In genomic region chr11:55450311-55450710, GRCm38 (mm10) we compare ENCODE assay signal across 18 mouse cellular contexts. TPM values are rescaled to one million over a fixed set of nuclear protein-coding genes. Genes with fewer than 3 reads are reported as not detected.
DNase-seq lines count a peak whose midpoint lies in the region; ATAC-seq and TF ChIP-seq lines count a peak whose summit lies in the region.
"Had no signal": no experiment of that assay in that cellular context is flagged by ENCODE, and none has a peak within 500 bp of the region (broad histone marks: within the 10 kb centered on the region; RNA-seq: fewer than 3 reads in every experiment).

No protein-coding gene starts in this region.

- intact Hi-C loops in left cerebral cortex, adult 2 months (cut with DNase I) = no loop called here
- intact Hi-C loops in left cerebral cortex, postnatal 36 days (cut with DNase I) = no loop called here

- no peak overlapping the region for H3K9ac ChIP-seq in hindbrain, embryonic 15.5 days
- no peak overlapping the region for H3K9ac ChIP-seq in hindbrain, embryonic 13.5 days
- H3K9ac ChIP-seq in ES-E14 (ENCODE audit: insufficient read depth, low read depth, low read length, poor library complexity, severe bottlenecking) = no peak overlapping the region
- H3K9ac ChIP-seq in stomach, embryonic 15.5 days = no peak overlapping the region
- H3K9ac ChIP-seq: liver, postnatal 0 days; midbrain, embryonic 12.5 days had no signal

- WGBS in hindbrain, embryonic 15.5 days = 72% methylated on average over 4 of the region's 4 CpGs
- 73% methylated on average over 4 of the region's 4 CpGs for WGBS in hindbrain, embryonic 13.5 days
- WGBS in stomach, embryonic 15.5 days = 75% methylated on average over 4 of the region's 4 CpGs

- H3K36me3 ChIP-seq in hindbrain, embryonic 15.5 days = peaks cover 8% of the 10 kb centered on the region; the same call in 1 of the 2 replicates
- H3K36me3 ChIP-seq in hindbrain, embryonic 13.5 days = peaks cover 57% of the 10 kb centered on the region
- H3K36me3 ChIP-seq in ES-E14 (ENCODE audit: control insufficient read depth, insufficient read depth, low read length, poor library complexity, severe bottlenecking) = peaks cover 57% of the 10 kb centered on the region
- peaks cover 22% of the 10 kb centered on the region; the same call in 1 of the 2 replicates for H3K36me3 ChIP-seq in stomach, embryonic 15.5 days

- H3K27me3 ChIP-seq in hindbrain, embryonic 15.5 days = no peaks in the 10 kb centered on the region
- H3K27me3 ChIP-seq in hindbrain, embryonic 13.5 days = no peaks in the 10 kb centered on the region
- no peaks in the 10 kb centered on the region for H3K27me3 ChIP-seq in stomach, embryonic 15.5 days (replicated peaks)
- H3K27me3 ChIP-seq: midbrain, embryonic 12.5 days had no signal

- in situ Hi-C loops in ES-E14 (cut with MboI; ENCODE audit: low sequenced_read_pairs in 2 of 2, unreplicated experiment in 2 of 2) = no loop called here

- no peak overlapping the region for H3K4me3 ChIP-seq in hindbrain, embryonic 15.5 days
- H3K4me3 ChIP-seq in hindbrain, embryonic 13.5 days = no peak overlapping the region
- no peak overlapping the region for H3K4me3 ChIP-seq in left cerebral cortex, adult 2 months
- H3K4me3 ChIP-seq in ES-E14 (ENCODE audit: insufficient read depth in 1 of 2, low read depth in 1 of 2, low read length in 2 of 2, poor library complexity in 1 of 2, severe bottlenecking in 1 of 2) = no peak overlapping the region
- no peak overlapping the region for H3K4me3 ChIP-seq in stomach, embryonic 15.5 days (replicated peaks)
- H3K4me3 ChIP-seq: embryonic facial prominence, embryonic 10.5 days; midbrain, embryonic 12.5 days had no signal

- ATAC-seq in hindbrain, embryonic 15.5 days (ENCODE audit: low FRiP score, low read depth) = no peak
- no peak for ATAC-seq in hindbrain, embryonic 13.5 days (ENCODE audit: low FRiP score)
- no peak for ATAC-seq in stomach, embryonic 15.5 days (ENCODE audit: insufficient read depth, low FRiP score, low read depth)
- ATAC-seq: forebrain, embryonic 16.5 days; inflammation-experienced regulatory T-cells, adult 6 months; liver, postnatal 0 days had no signal

- no peak for TF ChIP-seq CTCF in left cerebral cortex, adult 2 months (IDR thresholded peaks at IDR 0.05)

- no peak for DNase-seq in left cerebral cortex, adult 2 months (ENCODE audit: extremely low spot score in 1 of 2, low spot score in 2 of 2)
- no peak for DNase-seq in left cerebral cortex, postnatal 36 days (ENCODE audit: low spot score in 2 of 2)
- no peak for DNase-seq in ES-E14 (ENCODE audit: low read depth, low spot score)
- no peak for DNase-seq in thymus, postnatal 0 days (ENCODE audit: low spot score)
- DNase-seq: cerebellum, adult 18-20 months; cerebellum, postnatal 36 days; liver; liver, postnatal 0 days; retina, postnatal 1 day; thymus, adult 2 months had no signal

- no peaks in the 10 kb centered on the region for H3K4me1 ChIP-seq in hindbrain, embryonic 15.5 days (replicated peaks)
- no peaks in the 10 kb centered on the region for H3K4me1 ChIP-seq in hindbrain, embryonic 13.5 days (replicated peaks)
- peaks cover 2 to 13% of the 10 kb centered on the region in 2 experiments; a peak in 3 of 4 replicates for H3K4me1 ChIP-seq in ES-E14 (ENCODE audit: control insufficient read depth in 2 of 2, insufficient read depth in 2 of 2, low read length in 2 of 2, poor library complexity in 1 of 2)
- 0 out of 2 replicates have a peak, but pooled peaks cover 4% of the 10 kb centered on the region for H3K4me1 ChIP-seq in stomach, embryonic 15.5 days
- H3K4me1 ChIP-seq: embryonic facial prominence, embryonic 10.5 days; midbrain, embryonic 12.5 days had no signal

- H3K27ac ChIP-seq in hindbrain, embryonic 15.5 days (replicated peaks) = 0 out of 2 replicates have a peak overlapping the region, but pooled peaks have one; percentile 10
- no peak overlapping the region for H3K27ac ChIP-seq in hindbrain, embryonic 13.5 days
- H3K27ac ChIP-seq in left cerebral cortex, adult 2 months = peak overlapping the region; percentile 25; the same call in 1 of the 2 replicates
- peak overlapping the region; percentile 32; the same call in 1 of the 2 replicates for H3K27ac ChIP-seq in ES-E14 (ENCODE audit: insufficient read depth, low read depth, low read length, poor library complexity, severe bottlenecking)
- peak overlapping the region; percentile 16; the same call in 1 of the 2 replicates for H3K27ac ChIP-seq in stomach, embryonic 15.5 days
- H3K27ac ChIP-seq: embryonic facial prominence, embryonic 10.5 days; macrophage; midbrain, embryonic 12.5 days had no signal

- no peak overlapping the region for H3K4me2 ChIP-seq in hindbrain, embryonic 15.5 days
- H3K4me2 ChIP-seq in hindbrain, embryonic 13.5 days = no peak overlapping the region
- no peak overlapping the region for H3K4me2 ChIP-seq in stomach, embryonic 15.5 days
- H3K4me2 ChIP-seq: midbrain, embryonic 12.5 days had no signal

- no peaks in the 10 kb centered on the region for H3K9me3 ChIP-seq in hindbrain, embryonic 15.5 days
- no peaks in the 10 kb centered on the region for H3K9me3 ChIP-seq in hindbrain, embryonic 13.5 days
- no peaks in the 10 kb centered on the region for H3K9me3 ChIP-seq in ES-E14 (ENCODE audit: control insufficient read depth, insufficient read depth, low read depth, low read length)
- H3K9me3 ChIP-seq in stomach, embryonic 15.5 days = no peaks in the 10 kb centered on the region
- H3K9me3 ChIP-seq: embryonic facial prominence, embryonic 10.5 days; midbrain, embryonic 12.5 days had no signal

TF ChIP-seq in ES-E14, 5 proteins besides CTCF, POLR2A, EP300 and RAD21:
- no peak for TF ChIP-seq CHD2 (IDR thresholded peaks at IDR 0.05; ENCODE audit: low read depth, low read length)
- no peak for TF ChIP-seq ZC3H11A (IDR thresholded peaks at IDR 0.05; ENCODE audit: borderline replicate concordance, low read depth, low read length)
- no peak for TF ChIP-seq ZNF384 (IDR thresholded peaks at IDR 0.05; ENCODE audit: low read depth, low read length)
- TF ChIP-seq MAFK (IDR thresholded peaks at IDR 0.05; ENCODE audit: insufficient read depth, low read depth, low read length) = no peak
- TF ChIP-seq HCFC1 (IDR thresholded peaks at IDR 0.05; ENCODE audit: borderline replicate concordance, insufficient read depth, low read length) = no peak
TF ChIP-seq in ES-E14: peak in this region for 0.

RNA-seq across cellular contexts. Expression of gene Atox1, which starts 10.7 kb away (rescaled TPM):
- 275 and 278 TPM in 2 replicates for polyA plus RNA-seq in hindbrain, embryonic 15.5 days (2015; fragmentation: Nextera tagmentation; extraction: Ambion mirVana)
- 302 and 316 TPM in 2 replicates for polyA plus RNA-seq in hindbrain, embryonic 13.5 days (2015; fragmentation: Nextera tagmentation; extraction: Ambion mirVana)
- total RNA-seq in left cerebral cortex, adult 2 months (2021) = 10 to 100 TPM; 87.0 to 97.9 TPM
- 100 to 1,000 TPM in 1 of 2 experiments, 10 to 100 TPM in 1; 88.1 to 111 TPM for total RNA-seq in left cerebral cortex, postnatal 36 days (2021)
- 371 and 407 TPM in 2 replicates for total RNA-seq in ES-E14 (2012; rRNA removed)
- polyA plus RNA-seq in stomach, embryonic 15.5 days (2015; fragmentation: Nextera tagmentation; extraction: Ambion mirVana) = 385 and 409 TPM in 2 replicates
- polyA plus RNA-seq in thymus, postnatal 0 days (2015; fragmentation: Nextera tagmentation; extraction: Ambion mirVana) = 449 and 452 TPM in 2 replicates

RNA-seq across cellular contexts. Expression of gene G3bp1, which starts 19.2 kb away (rescaled TPM):
- 100 TPM in 2 replicates for polyA plus RNA-seq in hindbrain, embryonic 15.5 days (2015; fragmentation: Nextera tagmentation; extraction: Ambion mirVana)
- 126 and 127 TPM in 2 replicates for polyA plus RNA-seq in hindbrain, embryonic 13.5 days (2015; fragmentation: Nextera tagmentation; extraction: Ambion mirVana)
- 10 to 100 TPM; 34.8 to 35.0 TPM for total RNA-seq in left cerebral cortex, adult 2 months (2021)
- total RNA-seq in left cerebral cortex, postnatal 36 days (2021) = 10 to 100 TPM; 31.3 to 34.0 TPM
- total RNA-seq in ES-E14 (2012; rRNA removed) = 178 and 189 TPM in 2 replicates
- polyA plus RNA-seq in stomach, embryonic 15.5 days (2015; fragmentation: Nextera tagmentation; extraction: Ambion mirVana) = 145 and 163 TPM in 2 replicates
- polyA plus RNA-seq in thymus, postnatal 0 days (2015; fragmentation: Nextera tagmentation; extraction: Ambion mirVana) = 149 and 159 TPM in 2 replicates

RNA-seq across cellular contexts. Expression of gene Sparc, which starts 27.3 kb away (rescaled TPM):
- polyA plus RNA-seq in hindbrain, embryonic 15.5 days (2015; fragmentation: Nextera tagmentation; extraction: Ambion mirVana) = 578 and 599 TPM in 2 replicates
- polyA plus RNA-seq in hindbrain, embryonic 13.5 days (2015; fragmentation: Nextera tagmentation; extraction: Ambion mirVana) = 579 and 581 TPM in 2 replicates
- 100 to 1,000 TPM; 177 to 202 TPM for total RNA-seq in left cerebral cortex, adult 2 months (2021)
- 100 to 1,000 TPM; 215 to 224 TPM for total RNA-seq in left cerebral cortex, postnatal 36 days (2021)
- 411 and 485 TPM in 2 replicates for total RNA-seq in ES-E14 (2012; rRNA removed)
- polyA plus RNA-seq in stomach, embryonic 15.5 days (2015; fragmentation: Nextera tagmentation; extraction: Ambion mirVana) = 1,683 and 1,927 TPM in 2 replicates
- polyA plus RNA-seq in thymus, postnatal 0 days (2015; fragmentation: Nextera tagmentation; extraction: Ambion mirVana) = 297 TPM in 2 replicates
- polyA plus RNA-seq: inflammation-experienced regulatory T-cells, adult 6 months had no signal
